Mouse (Mus musculus) heart, embryonic 11.5 days (tissue): Measurements from ENCODE around the gene Dcaf11. TPM values are rescaled to one million over a fixed set of nuclear protein-coding genes. Genes with fewer than 3 reads are reported as not detected.

ENCODE experiments used
- ATAC-seq: fragments of 200-750 bp; cut with Nextera tagmentation; replicated peaks from 2 replicates; pipeline ENCODE4 v1.8.0; 2017; ENCODE audit warnings: moderate library complexity; ENCODE audit not compliant: insufficient number of reproducible peaks, low FRiP score, low TSS enrichment
- H3K27ac ChIP-seq: fragments of 300-500 bp; sonication (generic); 2 replicates; pipeline ENCODE4 v1.5.1; 2014; ENCODE audit warnings: mild to moderate bottlenecking, low read depth, low read length
- H3K27me3 ChIP-seq: fragments of 300-500 bp; sonication (generic); 2 replicates; pipeline ENCODE4 v1.6.1; 2014; ENCODE audit warnings: mild to moderate bottlenecking, low read length, mixed read lengths; ENCODE audit not compliant: control insufficient read depth, insufficient read depth
- H3K36me3 ChIP-seq: fragments of 300-500 bp; sonication (generic); 2 replicates; pipeline ENCODE4 v1.6.1; 2014; ENCODE audit warnings: mild to moderate bottlenecking, low read length, moderate library complexity, mixed read lengths; ENCODE audit not compliant: control insufficient read depth, insufficient read depth
- H3K4me1 ChIP-seq: fragments of 300-500 bp; sonication (generic); 2 replicates; pipeline ENCODE4 v1.6.1; 2014; ENCODE audit warnings: low read length; ENCODE audit not compliant: control insufficient read depth, insufficient read depth
- H3K4me2 ChIP-seq: fragments of 300-500 bp; sonication (generic); 2 replicates; pipeline ENCODE4 v1.6.1; 2014; ENCODE audit warnings: mild to moderate bottlenecking, moderate library complexity
- H3K4me3 ChIP-seq: fragments of 300-500 bp; sonication (generic); 2 replicates; pipeline ENCODE4 v1.5.1; 2014; ENCODE audit warnings: low read depth, low read length
- H3K9ac ChIP-seq: fragments of 300-500 bp; sonication (generic); 2 replicates; pipeline ENCODE4 v1.6.1; 2014; ENCODE audit warnings: mild to moderate bottlenecking, low read depth, low read length, moderate library complexity
- H3K9me3 ChIP-seq: fragments of 300-500 bp; sonication (generic); replicated peaks from 2 replicates; pipeline ENCODE4 v1.6.1; 2016; ENCODE audit warnings: low read length; ENCODE audit not compliant: control insufficient read depth
- whole genome bisulfite sequencing: fragments of 180-500 bp; shearing (Covaris S2); extraction: QIAGEN DNeasy Blood & Tissue Kit; methylation state at CpG from one replicate; pipeline ENCODE4 v1.1.7; 2014; ENCODE audit not compliant: insufficient replicate concordance; 5-methylcytosine and 5-hydroxymethylcytosine counted together
- polyA plus RNA-seq: library from polyadenylated mRNA; unstranded; fragments of >200 nt; fragmentation: Nextera tagmentation; extraction: Ambion mirVana; gene quantifications from 2 replicates; pipeline ENCODE4 v1.2.1, GENCODE M21; 2014

Gene Dcaf11
- polyA plus RNA-seq: 61.3 and 71.1 TPM in 2 replicates

- H3K9me3 ChIP-seq: no peaks in the 10 kb centered on the region
- whole genome bisulfite sequencing: 0% methylated on average over 27 of the region's 27 CpGs
Observed at GRCm38 (mm10) chr14:55559799-55560201, at the start of gene Dcaf11. TSS of gene Dcaf11 (plus strand) at chr14:55560006.

GRCm38 (mm10) chr14:55510125-55510731 is 49.6 kb upstream of the Dcaf11 start, which contains the start of gene Cpne6:
TSS of gene Cpne6 (plus strand) at chr14:55510445.
- no peak; the same call in 1 of the 2 replicates for ATAC-seq
- H3K27me3 ChIP-seq: peaks cover 16% of the 10 kb centered on the region
- peak within 1 kb of the TSS; percentile 19 for H3K4me2 ChIP-seq

More at GRCm38 (mm10) chr14:55559799-55560201, at the start of gene Dcaf11:
- Histone ChIP-seq H3K4me2 (peak within 1 kb of the TSS; percentile 70), H3K27me3 (no peaks in the 10 kb centered on the region), H3K4me1 (peaks cover 13% of the 10 kb centered on the region), H3K4me3 (peak within 1 kb of the TSS; percentile 65), H3K9ac (peak within 1 kb of the TSS; percentile 84), H3K27ac (peak within 1 kb of the TSS; percentile 98), H3K36me3 (peaks cover 4% of the 10 kb centered on the region; the same call in 1 of the 2 replicates)
- peak; percentile 85 for ATAC-seq

GRCm38 (mm10) chr14:55511037-55511436 is 48.8 kb upstream of the Dcaf11 start:
- H3K9ac ChIP-seq: no peak overlapping the region
- no peak overlapping the region for H3K4me3 ChIP-seq
- H3K4me2 ChIP-seq: no peak overlapping the region; the same call in 1 of the 2 replicates
- H3K27ac ChIP-seq: no peak overlapping the region
- no peaks in the 10 kb centered on the region for H3K9me3 ChIP-seq
- 46% methylated on average over 7 of the region's 7 CpGs for WGBS
- H3K36me3 ChIP-seq: no peaks in the 10 kb centered on the region
- no peak for ATAC-seq
- H3K4me1 ChIP-seq: peaks cover 10% of the 10 kb centered on the region
- H3K27me3 ChIP-seq: peaks cover 21% of the 10 kb centered on the region

More at GRCm38 (mm10) chr14:55510125-55510731, 49.6 kb upstream of the Dcaf11 start, which contains the start of gene Cpne6:
- H3K9me3 ChIP-seq: no peaks in the 10 kb centered on the region
- no peak within 1 kb of the TSS for H3K4me3 ChIP-seq
- no peak within 1 kb of the TSS for H3K9ac ChIP-seq
- peaks cover 10% of the 10 kb centered on the region for H3K4me1 ChIP-seq
- no peaks in the 10 kb centered on the region for H3K36me3 ChIP-seq
- no peak within 1 kb of the TSS for H3K27ac ChIP-seq
- WGBS: 58% methylated on average over 22 of the region's 22 CpGs

- WGBS: 38% methylated on average over 10 of the region's 10 CpGs
- no peak overlapping the region for H3K4me3 ChIP-seq
- no peak overlapping the region for H3K27ac ChIP-seq
- H3K9ac ChIP-seq: no peak overlapping the region
- no peak for ATAC-seq
- no peak overlapping the region for H3K4me2 ChIP-seq
- peaks cover 45% of the 10 kb centered on the region for H3K27me3 ChIP-seq
- H3K36me3 ChIP-seq: no peaks in the 10 kb centered on the region
- no peaks in the 10 kb centered on the region for H3K9me3 ChIP-seq
- H3K4me1 ChIP-seq: peaks cover 10% of the 10 kb centered on the region
Observed at GRCm38 (mm10) chr14:55513927-55514326, 45.9 kb upstream of the Dcaf11 start.

GRCm38 (mm10) chr14:55515846-55516245 is 44.0 kb upstream of the Dcaf11 start:
- Histone ChIP-seq H3K4me2 (no peak overlapping the region), H3K27me3 (peaks cover 63% of the 10 kb centered on the region)

GRCm38 (mm10) chr14:55518897-55519296 is 40.9 kb upstream of the Dcaf11 start:
- Histone ChIP-seq H3K4me3 (no peak overlapping the region), H3K9ac (no peak overlapping the region), H3K9me3 (no peaks in the 10 kb centered on the region), H3K4me1 (no peaks in the 10 kb centered on the region; the same call in none of the 2 replicates), H3K4me2 (no peak overlapping the region), H3K27me3 (peaks cover 78% of the 10 kb centered on the region), H3K36me3 (no peaks in the 10 kb centered on the region), H3K27ac (no peak overlapping the region)
- WGBS: 59% methylated on average over 2 of the region's 2 CpGs
- no peak for ATAC-seq

More at GRCm38 (mm10) chr14:55515846-55516245, 44.0 kb upstream of the Dcaf11 start:
- no peaks in the 10 kb centered on the region for H3K9me3 ChIP-seq
- no peak overlapping the region for H3K9ac ChIP-seq
- peaks cover 3% of the 10 kb centered on the region for H3K4me1 ChIP-seq
- no peak overlapping the region for H3K4me3 ChIP-seq
- H3K27ac ChIP-seq: no peak overlapping the region
- 83% methylated on average over 4 of the region's 4 CpGs for WGBS
- H3K36me3 ChIP-seq: no peaks in the 10 kb centered on the region
- no peak for ATAC-seq

- Histone ChIP-seq H3K4me3 (no peak overlapping the region), H3K27me3 (peaks cover 75% of the 10 kb centered on the region), H3K36me3 (no peaks in the 10 kb centered on the region), H3K4me1 (peaks cover 2% of the 10 kb centered on the region), H3K4me2 (no peak overlapping the region), H3K9me3 (no peaks in the 10 kb centered on the region), H3K9ac (no peak overlapping the region), H3K27ac (no peak overlapping the region)
- no peak for ATAC-seq
- WGBS: 51% methylated on average over 4 of the region's 4 CpGs
Observed at GRCm38 (mm10) chr14:55519604-55520003, 40.2 kb upstream of the Dcaf11 start.

GRCm38 (mm10) chr14:55520451-55521361 is 39.1 kb upstream of the Dcaf11 start:
- ATAC-seq: no peak
- Histone ChIP-seq H3K9me3 (no peaks in the 10 kb centered on the region), H3K36me3 (no peaks in the 10 kb centered on the region), H3K4me2 (peak overlapping the region; percentile 95), H3K27ac (no peak overlapping the region), H3K9ac (peak overlapping the region; percentile 39; the same call in 1 of the 2 replicates), H3K4me3 (peak overlapping the region; percentile 54), H3K4me1 (peaks cover 6% of the 10 kb centered on the region), H3K27me3 (peaks cover 73% of the 10 kb centered on the region)
- under 1% methylated on average over 61 of the region's 61 CpGs for WGBS
